ENCODE assay signal across 8 mouse cellular contexts in the genomic region with DNA sequence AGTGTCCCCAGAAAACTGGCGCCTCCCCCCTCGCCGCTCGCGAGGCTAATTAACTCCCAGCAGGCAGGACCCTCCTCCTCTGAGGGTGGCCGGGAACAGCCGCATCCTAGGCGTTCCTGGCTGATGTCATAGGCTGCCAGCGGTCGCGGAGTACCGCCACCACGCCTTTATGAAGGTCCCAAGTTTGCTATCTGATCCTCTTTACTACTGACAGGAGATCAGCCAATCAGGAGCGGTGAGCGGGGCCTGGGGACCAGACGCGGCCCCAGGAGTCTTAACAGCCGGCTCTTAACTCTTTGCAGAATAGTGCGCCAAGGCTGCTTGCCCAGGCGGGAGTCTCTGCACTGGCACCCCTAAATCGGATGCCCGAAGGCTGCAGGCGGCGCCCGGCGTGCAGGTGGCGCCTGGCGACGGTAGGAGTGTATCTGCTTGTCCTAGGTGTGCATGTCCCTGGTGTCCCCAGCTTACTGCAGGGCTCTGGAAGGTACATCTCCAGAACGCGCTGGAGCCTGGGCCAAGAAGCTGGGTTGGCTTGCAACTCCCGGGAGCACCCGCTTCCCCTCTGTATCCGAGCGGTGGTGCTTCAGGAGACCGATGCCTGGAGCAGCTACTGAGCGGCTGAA. TPM values are rescaled to one million over a fixed set of nuclear protein-coding genes. Genes with fewer than 3 reads are reported as not detected.
DNase-seq lines count a peak whose midpoint lies in the region; ATAC-seq lines count a peak whose summit lies in the region.

A gene (minus strand): TSS at position 139 of the 623 bp plus-strand sequence.

- ATAC-seq in frontal cortex, adult (ENCODE audit: low TSS enrichment), result peak; percentile 80
- peak; percentile 74; the same call in 1 of the 2 replicates for ATAC-seq in forebrain, embryonic 15.5 days (replicated peaks)
- peak; percentile 48; the same call in 1 of the 2 replicates for ATAC-seq in hindbrain, embryonic 15.5 days (ENCODE audit: low FRiP score, low read depth)
- peak; percentile 73 for ATAC-seq in stomach, embryonic 15.5 days (ENCODE audit: insufficient read depth, low FRiP score, low read depth)

- H3K27ac ChIP-seq in forebrain, embryonic 15.5 days (replicated peaks), result no peak within 1 kb of the TSS
- no peak within 1 kb of the TSS for H3K27ac ChIP-seq in hindbrain, embryonic 15.5 days (replicated peaks)
- H3K27ac ChIP-seq in stomach, embryonic 15.5 days, result peak within 1 kb of the TSS; percentile 74

- peak within 1 kb of the TSS; percentile 42 for H3K4me3 ChIP-seq in forebrain, embryonic 15.5 days
- H3K4me3 ChIP-seq in hindbrain, embryonic 15.5 days, result peak within 1 kb of the TSS; percentile 45
- peak within 1 kb of the TSS; percentile 47 for H3K4me3 ChIP-seq in stomach, embryonic 15.5 days (replicated peaks)

- no peaks in the 10 kb centered on the region for H3K9me3 ChIP-seq in forebrain, embryonic 15.5 days
- H3K9me3 ChIP-seq in hindbrain, embryonic 15.5 days, result no peaks in the 10 kb centered on the region
- no peaks in the 10 kb centered on the region for H3K9me3 ChIP-seq in stomach, embryonic 15.5 days

- peak within 1 kb of the TSS; percentile 45 for H3K9ac ChIP-seq in forebrain, embryonic 15.5 days (replicated peaks)
- H3K9ac ChIP-seq in hindbrain, embryonic 15.5 days, result peak within 1 kb of the TSS; percentile 37
- peak within 1 kb of the TSS; percentile 22; the same call in 1 of the 2 replicates for H3K9ac ChIP-seq in stomach, embryonic 15.5 days

- H3K4me1 ChIP-seq in forebrain, embryonic 15.5 days, result peaks cover 15% of the 10 kb centered on the region
- H3K4me1 ChIP-seq in hindbrain, embryonic 15.5 days (replicated peaks), result peaks cover 16% of the 10 kb centered on the region
- H3K4me1 ChIP-seq in stomach, embryonic 15.5 days, result no peaks in the 10 kb centered on the region

- H3K27me3 ChIP-seq in forebrain, embryonic 15.5 days, result peaks cover 16% of the 10 kb centered on the region; the same call in 1 of the 2 replicates
- peaks cover 11% of the 10 kb centered on the region for H3K27me3 ChIP-seq in hindbrain, embryonic 15.5 days
- H3K27me3 ChIP-seq in stomach, embryonic 15.5 days (replicated peaks), result no peaks in the 10 kb centered on the region

- under 1% methylated on average over 37 of the region's 37 CpGs for WGBS in forebrain, embryonic 15.5 days
- under 1% methylated on average over 37 of the region's 37 CpGs for WGBS in hindbrain, embryonic 15.5 days
- under 1% methylated on average over 37 of the region's 37 CpGs for WGBS in stomach, embryonic 15.5 days

- no peak for DNase-seq in frontal cortex, postnatal 10 days (ENCODE audit: low spot score in 2 of 2)
- DNase-seq in ZHBTc4 (ENCODE audit: low read depth, low spot score), result peak; percentile 75
- DNase-seq in lung, postnatal 14 days, result peak; percentile 12
- no peak for DNase-seq in T-cell, adult 2 months (ENCODE audit: low spot score)

- peak within 1 kb of the TSS; percentile 91 for H3K4me2 ChIP-seq in forebrain, embryonic 15.5 days (replicated peaks)
- peak within 1 kb of the TSS; percentile 96 for H3K4me2 ChIP-seq in hindbrain, embryonic 15.5 days
- H3K4me2 ChIP-seq in stomach, embryonic 15.5 days, result peak within 1 kb of the TSS; percentile 72

- no peaks in the 10 kb centered on the region for H3K36me3 ChIP-seq in forebrain, embryonic 15.5 days
- no peaks in the 10 kb centered on the region for H3K36me3 ChIP-seq in hindbrain, embryonic 15.5 days
- H3K36me3 ChIP-seq in stomach, embryonic 15.5 days, result no peaks in the 10 kb centered on the region

RNA-seq across cellular contexts. Expression of the gene that starts here (rescaled TPM):
- polyA plus RNA-seq in forebrain, embryonic 15.5 days (2015; fragmentation: Nextera tagmentation; extraction: Ambion mirVana), result 0.22 and 0.45 TPM in 2 replicates
- polyA plus RNA-seq in hindbrain, embryonic 15.5 days (2015; fragmentation: Nextera tagmentation; extraction: Ambion mirVana), result 0.16 and 0.51 TPM in 2 replicates
- polyA plus RNA-seq in stomach, embryonic 15.5 days (2015; fragmentation: Nextera tagmentation; extraction: Ambion mirVana), result 37.5 and 49.4 TPM in 2 replicates

Comparison
In these comparisons a context has a peak if more than half of its experiments do, and no peak if none do; other contexts are left out.
1. RNA of the gene that starts here (polyA plus RNA-seq): 37.5 to 49.4 TPM in stomach, embryonic 15.5 days; 0.16 to 0.51 TPM in hindbrain, embryonic 15.5 days and 0.22 to 0.45 TPM in forebrain, embryonic 15.5 days; every median in the first group is over 10 times any median in the second.
2. Peak in ATAC-seq, H3K4me3 ChIP-seq, H3K9ac ChIP-seq and H3K4me2 ChIP-seq in forebrain, embryonic 15.5 days; RNA of the gene not detected or under 1 TPM.
3. Peak in ATAC-seq, H3K4me3 ChIP-seq, H3K9ac ChIP-seq and H3K4me2 ChIP-seq in hindbrain, embryonic 15.5 days; RNA of the gene not detected or under 1 TPM.
4. DNase-seq: peak in ZHBTc4 (single experiment) and lung, postnatal 14 days (single experiment); none in frontal cortex, postnatal 10 days (0 of 2) and T-cell, adult 2 months (single experiment).
5. Peak in every context shown above with its lines, with median percentiles within 50 percentile points of each other: ATAC-seq, H3K4me2 ChIP-seq, H3K4me3 ChIP-seq and H3K9ac ChIP-seq.